Mouse (Mus musculus) embryonic facial prominence, embryonic 12.5 days (tissue): Measurements from ENCODE around the gene Fv1. TPM values are rescaled to one million over a fixed set of nuclear protein-coding genes. Genes with fewer than 3 reads are reported as not detected.
"Not testable (repeated sequence)": the region's sequence is repeated elsewhere in the genome, so short reads cannot be mapped to it uniquely, and the experiment has no call there.

Source experiments
- ATAC-seq: fragments of 200-750 bp; cut with Nextera tagmentation; 2 replicates; pipeline ENCODE4 v1.8.0; 2017; ENCODE audit not compliant: insufficient number of reproducible peaks, insufficient read depth, low FRiP score, low TSS enrichment
- H3K27ac ChIP-seq: fragments of 300-500 bp; sonication (generic); 2 replicates; pipeline ENCODE4 v1.5.1; 2016; ENCODE audit warnings: mild to moderate bottlenecking
- H3K27me3 ChIP-seq: fragments of 300-500 bp; sonication (generic); 2 replicates; pipeline ENCODE4 v1.6.1; 2016; ENCODE audit warnings: mild to moderate bottlenecking, moderate library complexity
- H3K36me3 ChIP-seq: fragments of 300-500 bp; sonication (generic); 2 replicates; pipeline ENCODE4 v1.6.1; 2016; ENCODE audit warnings: mild to moderate bottlenecking
- H3K4me1 ChIP-seq: fragments of 300-500 bp; sonication (generic); 2 replicates; pipeline ENCODE4 v1.6.1; 2016
- H3K4me2 ChIP-seq: fragments of 300-500 bp; sonication (generic); replicated peaks from 2 replicates; pipeline ENCODE4 v1.6.1; 2016; ENCODE audit warnings: mild to moderate bottlenecking, moderate library complexity
- H3K4me3 ChIP-seq: fragments of 300-500 bp; sonication (generic); 2 replicates; pipeline ENCODE4 v1.5.1; 2016; ENCODE audit warnings: mild to moderate bottlenecking
- H3K9ac ChIP-seq: fragments of 300-500 bp; sonication (generic); 2 replicates; pipeline ENCODE4 v1.6.1; 2016; ENCODE audit warnings: mild to moderate bottlenecking, moderate library complexity
- H3K9me3 ChIP-seq: fragments of 300-500 bp; sonication (generic); 2 replicates; pipeline ENCODE4 v1.6.1; 2016; ENCODE audit warnings: mild to moderate bottlenecking, moderate library complexity
- WGBS: fragments of 180-500 bp; shearing (Covaris S2); methylation state at CpG from one replicate; pipeline ENCODE4 v1.1.7; 2016; 5-methylcytosine and 5-hydroxymethylcytosine counted together
- polyA plus RNA-seq: library from polyadenylated mRNA; unstranded; fragments of >200 nt; fragmentation: Nextera tagmentation; extraction: Ambion mirVana; gene quantifications from 2 replicates; pipeline ENCODE4 v1.2.1, GENCODE M21; 2016

Gene Fv1
- 18.9 and 19.0 TPM in 2 replicates for polyA plus RNA-seq

GRCm38 (mm10) chr4:147868450-147869031 is at the start of gene Fv1, which contains the start of gene Miip:
Gene Fv1 (plus strand): TSS chr4:147868979.
Gene Miip (minus strand): TSS chr4:147868816.
- H3K27me3 ChIP-seq, result no peaks in the 10 kb centered on the region
- ATAC-seq, result peak; percentile 96
- H3K4me2 ChIP-seq, result peak within 1 kb of the TSS; percentile 87
- H3K4me3 ChIP-seq, result peak within 1 kb of the TSS; percentile 91
- H3K9me3 ChIP-seq, result no peaks in the 10 kb centered on the region
- peak within 1 kb of the TSS; percentile 74 for H3K9ac ChIP-seq
- peak within 1 kb of the TSS; percentile 78 for H3K27ac ChIP-seq
- H3K36me3 ChIP-seq, result peaks cover 45% of the 10 kb centered on the region
- peaks cover 19% of the 10 kb centered on the region for H3K4me1 ChIP-seq
- WGBS, result under 1% methylated on average over 30 of the region's 30 CpGs

GRCm38 (mm10) chr4:147819659-147820058 is 49.1 kb upstream of the Fv1 start:
- 80% methylated on average over 7 of the region's 7 CpGs for WGBS

GRCm38 (mm10) chr4:147821414-147821813 is 47.4 kb upstream of the Fv1 start:
- not testable (repeated sequence) for H3K9ac ChIP-seq, ATAC-seq, H3K4me2 ChIP-seq, H3K4me1 ChIP-seq, H3K27ac ChIP-seq, H3K4me3 ChIP-seq, H3K27me3 ChIP-seq
- peaks cover 67% of the 10 kb centered on the region for H3K9me3 ChIP-seq
- H3K36me3 ChIP-seq, result peaks cover 34% of the 10 kb centered on the region
- WGBS, result 87% methylated on average over 3 of the region's 3 CpGs

More at GRCm38 (mm10) chr4:147819659-147820058, 49.1 kb upstream of the Fv1 start:
- peaks cover 19% of the 10 kb centered on the region for H3K36me3 ChIP-seq
- H3K4me3 ChIP-seq, H3K4me1 ChIP-seq, H3K27ac ChIP-seq, H3K9ac ChIP-seq, ATAC-seq, H3K4me2 ChIP-seq, H3K27me3 ChIP-seq: not testable (repeated sequence)
- H3K9me3 ChIP-seq, result peaks cover 51% of the 10 kb centered on the region

- peaks cover 71% of the 10 kb centered on the region for H3K9me3 ChIP-seq
- H3K4me3 ChIP-seq, result no peak overlapping the region
- no peak overlapping the region for H3K4me2 ChIP-seq
- ATAC-seq, result no peak
- WGBS, result 95% methylated on average over 4 of the region's 4 CpGs
- H3K27ac ChIP-seq, result no peak overlapping the region
- peaks cover 64% of the 10 kb centered on the region for H3K36me3 ChIP-seq
- H3K27me3 ChIP-seq, result no peaks in the 10 kb centered on the region
- no peaks in the 10 kb centered on the region for H3K4me1 ChIP-seq
- H3K9ac ChIP-seq, result no peak overlapping the region
These were observed 44.4 kb upstream of the Fv1 start for GRCm38 (mm10) chr4:147824389-147824788.

- not testable (repeated sequence) for H3K4me3 ChIP-seq, ATAC-seq, H3K9ac ChIP-seq, H3K4me2 ChIP-seq, H3K4me1 ChIP-seq, H3K27ac ChIP-seq, H3K27me3 ChIP-seq
- H3K9me3 ChIP-seq, result peaks cover 20% of the 10 kb centered on the region
- over 99% methylated on average over 14 of the region's 26 CpGs for WGBS
- peaks cover 28% of the 10 kb centered on the region for H3K36me3 ChIP-seq
These were observed 29.5 kb upstream of the Fv1 start for GRCm38 (mm10) chr4:147839282-147839681.

GRCm38 (mm10) chr4:147842871-147843270 is 25.9 kb upstream of the Fv1 start:
- peaks cover 4% of the 10 kb centered on the region; the same call in 1 of the 2 replicates for H3K4me1 ChIP-seq
- 95% methylated on average over 3 of the region's 3 CpGs for WGBS

GRCm38 (mm10) chr4:147847614-147848583 is 20.9 kb upstream of the Fv1 start, which contains the start of gene Zfp933:
Gene Zfp933 (minus strand): TSS chr4:147848366.
- H3K27ac ChIP-seq, result no peak within 1 kb of the TSS
- peaks cover 17% of the 10 kb centered on the region for H3K36me3 ChIP-seq
- H3K9me3 ChIP-seq, result peaks cover 5% of the 10 kb centered on the region
- WGBS, result 4% methylated on average over 23 of the region's 23 CpGs
- H3K4me2 ChIP-seq, result peak within 1 kb of the TSS; percentile 55
- peak within 1 kb of the TSS; percentile 69 for H3K9ac ChIP-seq
- peaks cover 7% of the 10 kb centered on the region; the same call in 1 of the 2 replicates for H3K4me1 ChIP-seq
- H3K4me3 ChIP-seq, result peak within 1 kb of the TSS; percentile 80
- H3K27me3 ChIP-seq, result no peaks in the 10 kb centered on the region
- peak; percentile 83 for ATAC-seq

More at GRCm38 (mm10) chr4:147842871-147843270, 25.9 kb upstream of the Fv1 start:
- H3K4me3 ChIP-seq, result no peak overlapping the region
- no peak overlapping the region for H3K4me2 ChIP-seq
- H3K27me3 ChIP-seq, result no peaks in the 10 kb centered on the region
- H3K9ac ChIP-seq, result no peak overlapping the region
- H3K36me3 ChIP-seq, result peaks cover 34% of the 10 kb centered on the region
- peaks cover 20% of the 10 kb centered on the region for H3K9me3 ChIP-seq
- no peak for ATAC-seq
- H3K27ac ChIP-seq, result no peak overlapping the region

GRCm38 (mm10) chr4:147848584-147848991 is 20.2 kb upstream of the Fv1 start:
- H3K36me3 ChIP-seq, result peaks cover 10% of the 10 kb centered on the region; the same call in 1 of the 2 replicates
- no peaks in the 10 kb centered on the region for H3K27me3 ChIP-seq
- no peaks in the 10 kb centered on the region; the same call in 1 of the 2 replicates for H3K9me3 ChIP-seq
- peak overlapping the region; percentile 69; the same call in 1 of the 2 replicates for H3K9ac ChIP-seq
- H3K4me2 ChIP-seq, result peak overlapping the region; percentile 55
- ATAC-seq, result peak; percentile 69
- peak overlapping the region; percentile 80 for H3K4me3 ChIP-seq
- H3K27ac ChIP-seq, result no peak overlapping the region
- peaks cover 7% of the 10 kb centered on the region; the same call in 1 of the 2 replicates for H3K4me1 ChIP-seq
- 4% methylated on average over 4 of the region's 4 CpGs for WGBS

- WGBS, result 72% methylated on average over 2 of the region's 2 CpGs
- Histone ChIP-seq H3K9ac (no peak overlapping the region), H3K27ac (no peak overlapping the region), H3K4me1 (peaks cover 7% of the 10 kb centered on the region; the same call in 1 of the 2 replicates), H3K4me3 (no peak overlapping the region), H3K9me3 (no peaks in the 10 kb centered on the region), H3K36me3 (no peaks in the 10 kb centered on the region), H3K4me2 (no peak overlapping the region), H3K27me3 (no peaks in the 10 kb centered on the region)
- ATAC-seq, result no peak
These were observed 18.0 kb upstream of the Fv1 start for GRCm38 (mm10) chr4:147850776-147851175.

GRCm38 (mm10) chr4:147862051-147862450 is 6.7 kb upstream of the Fv1 start:
- no peak overlapping the region for H3K4me2 ChIP-seq
- no peak overlapping the region for H3K9ac ChIP-seq
- peaks cover 59% of the 10 kb centered on the region for H3K36me3 ChIP-seq
- 92% methylated on average over 3 of the region's 3 CpGs for WGBS
- no peaks in the 10 kb centered on the region for H3K4me1 ChIP-seq
- H3K27ac ChIP-seq, result no peak overlapping the region
- no peak overlapping the region for H3K4me3 ChIP-seq
- H3K9me3 ChIP-seq, result no peaks in the 10 kb centered on the region
- H3K27me3 ChIP-seq, result no peaks in the 10 kb centered on the region
- ATAC-seq, result no peak

GRCm38 (mm10) chr4:147865651-147866050 is 3.1 kb upstream of the Fv1 start:
- H3K27me3 ChIP-seq, result no peaks in the 10 kb centered on the region
- H3K4me3 ChIP-seq, result no peak overlapping the region
- 90% methylated on average over 6 of the region's 6 CpGs for WGBS
- H3K4me1 ChIP-seq, result peaks cover 19% of the 10 kb centered on the region
- no peak overlapping the region for H3K4me2 ChIP-seq
- H3K9ac ChIP-seq, result no peak overlapping the region
- ATAC-seq, result no peak
- H3K27ac ChIP-seq, result no peak overlapping the region
- H3K36me3 ChIP-seq, result peaks cover 53% of the 10 kb centered on the region
- no peaks in the 10 kb centered on the region for H3K9me3 ChIP-seq
